Mouse (Mus musculus): ENCODE measurements around the gene Krtap13-1. TPM values are rescaled to one million over a fixed set of nuclear protein-coding genes. Genes with fewer than 3 reads are reported as not detected.
"Not testable (repeated sequence)": the region's sequence is repeated elsewhere in the genome, so short reads cannot be mapped to it uniquely, and the experiment has no call there.

Gene Krtap13-1
- polyA plus RNA-seq, 1 experiment from 2014 or later: not detected

DNA sequence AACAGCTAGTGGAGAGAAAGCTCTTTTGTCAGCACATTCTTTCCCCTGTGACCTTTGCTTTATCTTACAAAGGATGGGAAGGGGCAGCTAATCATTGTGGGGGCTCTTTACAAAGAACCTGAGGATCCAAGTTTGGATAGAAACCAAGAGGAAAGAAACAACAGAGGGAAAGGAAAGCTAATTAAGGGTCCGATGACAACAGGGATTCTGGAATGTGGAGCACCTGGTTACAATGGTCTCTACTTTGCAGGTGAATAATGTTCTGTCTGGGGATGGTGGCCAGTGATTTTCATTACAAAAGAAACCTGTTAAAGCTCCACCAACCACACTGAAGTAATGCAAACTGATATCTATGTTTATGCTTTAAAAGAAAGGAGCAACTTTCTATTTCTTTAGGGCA, 8.6 kb upstream of the Krtap13-1 start:
- Histone ChIP-seq H3K9me3 (ENCODE audit: control insufficient read depth, low read length) (no peaks in the 10 kb centered on the region), H3K4me3 (ENCODE audit: low read depth, low read length) (no peak overlapping the region), H3K27ac (ENCODE audit: low read depth, low read length) (no peak overlapping the region), H3K27me3 (ENCODE audit: control insufficient read depth, insufficient read depth, low read length) (no peaks in the 10 kb centered on the region), H3K4me1 (replicated peaks; ENCODE audit: control insufficient read depth, insufficient read depth, low read length) (no peaks in the 10 kb centered on the region), H3K9ac (ENCODE audit: low read depth, low read length) (no peak overlapping the region), H3K36me3 (ENCODE audit: control insufficient read depth, insufficient read depth, low read length) (no peaks in the 10 kb centered on the region), H3K4me2 (replicated peaks; ENCODE audit: low read depth, low read length) (no peak overlapping the region)
- no peak for ATAC-seq (ENCODE audit: low FRiP score)
- no peak for DNase-seq (ENCODE audit: low spot score)
- WGBS: 24% methylated on average over 1 of the region's 1 CpGs

GRCm38 (mm10) chr16:88735391-88735790, 6.7 kb downstream of the Krtap13-1 start:
- Histone ChIP-seq H3K4me3 (ENCODE audit: low read depth, low read length) (no peak overlapping the region), H3K4me2 (replicated peaks; ENCODE audit: low read depth, low read length) (no peak overlapping the region), H3K9me3 (ENCODE audit: control insufficient read depth, low read length) (no peaks in the 10 kb centered on the region), H3K27ac (ENCODE audit: low read depth, low read length) (no peak overlapping the region), H3K9ac (ENCODE audit: low read depth, low read length) (no peak overlapping the region), H3K36me3 (ENCODE audit: control insufficient read depth, insufficient read depth, low read length) (no peaks in the 10 kb centered on the region), H3K27me3 (ENCODE audit: control insufficient read depth, insufficient read depth, low read length) (no peaks in the 10 kb centered on the region), H3K4me1 (replicated peaks; ENCODE audit: control insufficient read depth, insufficient read depth, low read length) (no peaks in the 10 kb centered on the region)
- DNase-seq (ENCODE audit: low spot score) (no peak), ATAC-seq (ENCODE audit: low FRiP score) (no peak)
- WGBS: 79% methylated on average over 2 of the region's 2 CpGs

- WGBS: 83% methylated on average over 4 of the region's 4 CpGs
- no peak for DNase-seq (ENCODE audit: low spot score)
- Histone ChIP-seq H3K27me3 (ENCODE audit: control insufficient read depth, insufficient read depth, low read length) (no peaks in the 10 kb centered on the region), H3K4me3 (ENCODE audit: low read depth, low read length) (no peak overlapping the region), H3K4me2 (replicated peaks; ENCODE audit: low read depth, low read length) (no peak overlapping the region), H3K9ac (ENCODE audit: low read depth, low read length) (no peak overlapping the region), H3K27ac (ENCODE audit: low read depth, low read length) (no peak overlapping the region), H3K9me3 (ENCODE audit: control insufficient read depth, low read length) (no peaks in the 10 kb centered on the region), H3K36me3 (ENCODE audit: control insufficient read depth, insufficient read depth, low read length) (no peaks in the 10 kb centered on the region), H3K4me1 (replicated peaks; ENCODE audit: control insufficient read depth, insufficient read depth, low read length) (no peaks in the 10 kb centered on the region)
- no peak for ATAC-seq (ENCODE audit: low FRiP score)
Observed at GRCm38 (mm10) chr16:88744750-88745340, 16.2 kb downstream of the Krtap13-1 start.

GRCm38 (mm10) chr16:88747943-88748342, 19.3 kb downstream of the Krtap13-1 start:
- Histone ChIP-seq H3K9me3 (ENCODE audit: control insufficient read depth, low read length) (no peaks in the 10 kb centered on the region), H3K27ac (ENCODE audit: low read depth, low read length) (no peak overlapping the region), H3K4me1 (replicated peaks; ENCODE audit: control insufficient read depth, insufficient read depth, low read length) (no peaks in the 10 kb centered on the region), H3K27me3 (ENCODE audit: control insufficient read depth, insufficient read depth, low read length) (no peaks in the 10 kb centered on the region), H3K36me3 (ENCODE audit: control insufficient read depth, insufficient read depth, low read length) (no peaks in the 10 kb centered on the region), H3K4me2 (replicated peaks; ENCODE audit: low read depth, low read length) (no peak overlapping the region), H3K4me3 (ENCODE audit: low read depth, low read length) (no peak overlapping the region), H3K9ac (ENCODE audit: low read depth, low read length) (no peak overlapping the region)
- ATAC-seq (ENCODE audit: low FRiP score) (no peak), DNase-seq (ENCODE audit: low spot score) (no peak)
- WGBS: 77% methylated on average over 4 of the region's 4 CpGs

GRCm38 (mm10) chr16:88751535-88751934, 22.9 kb downstream of the Krtap13-1 start, which contains the start of gene Krtap13:
Gene Krtap13 (minus strand): TSS chr16:88751635.
- not testable (repeated sequence) for H3K4me2 ChIP-seq (replicated peaks; ENCODE audit: low read depth, low read length); H3K4me3 ChIP-seq (ENCODE audit: low read depth, low read length); H3K36me3 ChIP-seq (ENCODE audit: control insufficient read depth, insufficient read depth, low read length); H3K4me1 ChIP-seq (replicated peaks; ENCODE audit: control insufficient read depth, insufficient read depth, low read length); H3K9me3 ChIP-seq (ENCODE audit: control insufficient read depth, low read length); H3K27ac ChIP-seq (ENCODE audit: low read depth, low read length); H3K27me3 ChIP-seq (ENCODE audit: control insufficient read depth, insufficient read depth, low read length); DNase-seq (ENCODE audit: low spot score); ATAC-seq (ENCODE audit: low FRiP score); H3K9ac ChIP-seq (ENCODE audit: low read depth, low read length)
- 90% methylated on average over 3 of the region's 3 CpGs for WGBS

DNA sequence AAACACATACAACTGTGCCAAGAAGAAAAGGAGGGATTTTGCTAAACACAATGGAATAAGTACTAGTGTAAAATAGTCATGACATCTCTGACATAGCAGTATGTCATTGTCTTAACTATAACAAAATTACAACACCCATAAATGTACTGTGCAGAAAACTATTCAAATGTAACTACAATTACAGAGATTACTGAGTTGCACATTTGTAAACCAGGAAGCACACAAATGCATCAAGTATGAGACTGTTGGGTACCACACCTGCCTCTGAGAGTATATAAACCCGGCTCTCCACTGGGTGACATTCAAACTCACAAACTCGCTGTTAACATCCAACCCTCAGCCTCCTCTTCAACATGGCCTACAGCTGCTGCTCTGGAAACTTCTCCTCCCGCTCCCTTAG, 29.9 kb downstream of the Krtap13-1 start, which contains the start of gene 2310034C09Rik:
TSS of gene 2310034C09Rik (plus strand) at position 301 of the 400 bp plus-strand sequence.
- not testable (repeated sequence) for H3K4me1 ChIP-seq (replicated peaks; ENCODE audit: control insufficient read depth, insufficient read depth, low read length); H3K9ac ChIP-seq (ENCODE audit: low read depth, low read length); H3K4me2 ChIP-seq (replicated peaks; ENCODE audit: low read depth, low read length); ATAC-seq (ENCODE audit: low FRiP score); H3K36me3 ChIP-seq (ENCODE audit: control insufficient read depth, insufficient read depth, low read length); H3K27me3 ChIP-seq (ENCODE audit: control insufficient read depth, insufficient read depth, low read length); DNase-seq (ENCODE audit: low spot score); H3K9me3 ChIP-seq (ENCODE audit: control insufficient read depth, low read length); H3K4me3 ChIP-seq (ENCODE audit: low read depth, low read length); H3K27ac ChIP-seq (ENCODE audit: low read depth, low read length)
- 89% methylated on average over 3 of the region's 3 CpGs for WGBS

GRCm38 (mm10) chr16:88774106-88774505, 45.4 kb downstream of the Krtap13-1 start, which contains the start of gene 2310057N15Rik:
Gene 2310057N15Rik (minus strand): TSS chr16:88774206.
- ATAC-seq (ENCODE audit: low FRiP score): no peak
- Histone ChIP-seq H3K9me3 (ENCODE audit: control insufficient read depth, low read length) (no peaks in the 10 kb centered on the region), H3K4me2 (replicated peaks; ENCODE audit: low read depth, low read length) (no peak within 1 kb of the TSS), H3K9ac (ENCODE audit: low read depth, low read length) (no peak within 1 kb of the TSS), H3K4me1 (replicated peaks; ENCODE audit: control insufficient read depth, insufficient read depth, low read length) (no peaks in the 10 kb centered on the region), H3K27ac (ENCODE audit: low read depth, low read length) (no peak within 1 kb of the TSS), H3K27me3 (ENCODE audit: control insufficient read depth, insufficient read depth, low read length) (no peaks in the 10 kb centered on the region), H3K4me3 (ENCODE audit: low read depth, low read length) (no peak within 1 kb of the TSS), H3K36me3 (ENCODE audit: control insufficient read depth, insufficient read depth, low read length) (no peaks in the 10 kb centered on the region)
- WGBS: 78% methylated on average over 2 of the region's 2 CpGs
- no peak for DNase-seq (ENCODE audit: low spot score)

GRCm38 (mm10) chr16:88777596-88777995, 48.9 kb downstream of the Krtap13-1 start, which contains the start of gene Gm5965:
Gene Gm5965 (plus strand): TSS chr16:88777896.
- Histone ChIP-seq H3K27me3 (ENCODE audit: control insufficient read depth, insufficient read depth, low read length) (no peaks in the 10 kb centered on the region), H3K27ac (ENCODE audit: low read depth, low read length) (no peak within 1 kb of the TSS), H3K4me2 (replicated peaks; ENCODE audit: low read depth, low read length) (no peak within 1 kb of the TSS), H3K36me3 (ENCODE audit: control insufficient read depth, insufficient read depth, low read length) (no peaks in the 10 kb centered on the region), H3K4me3 (ENCODE audit: low read depth, low read length) (no peak within 1 kb of the TSS), H3K4me1 (replicated peaks; ENCODE audit: control insufficient read depth, insufficient read depth, low read length) (no peaks in the 10 kb centered on the region), H3K9ac (ENCODE audit: low read depth, low read length) (no peak within 1 kb of the TSS), H3K9me3 (ENCODE audit: control insufficient read depth, low read length) (no peaks in the 10 kb centered on the region)
- WGBS: 90% methylated on average over 5 of the region's 6 CpGs
- DNase-seq (ENCODE audit: low spot score) (no peak), ATAC-seq (ENCODE audit: low FRiP score) (no peak)

All from hindbrain, embryonic 11.5 days (tissue).